Mouse (Mus musculus) cerebellum, adult 8-10 months (tissue): Measurements from ENCODE around the gene Mtmr11.
A peak's percentile ranks its signal among the peaks of the same experiment; 100 is the strongest.

Experiments used
- DNase-seq: peaks from one replicate; pipeline ENCODE4 v3.0.0; 2022

Mtmr11 gene

DNA sequence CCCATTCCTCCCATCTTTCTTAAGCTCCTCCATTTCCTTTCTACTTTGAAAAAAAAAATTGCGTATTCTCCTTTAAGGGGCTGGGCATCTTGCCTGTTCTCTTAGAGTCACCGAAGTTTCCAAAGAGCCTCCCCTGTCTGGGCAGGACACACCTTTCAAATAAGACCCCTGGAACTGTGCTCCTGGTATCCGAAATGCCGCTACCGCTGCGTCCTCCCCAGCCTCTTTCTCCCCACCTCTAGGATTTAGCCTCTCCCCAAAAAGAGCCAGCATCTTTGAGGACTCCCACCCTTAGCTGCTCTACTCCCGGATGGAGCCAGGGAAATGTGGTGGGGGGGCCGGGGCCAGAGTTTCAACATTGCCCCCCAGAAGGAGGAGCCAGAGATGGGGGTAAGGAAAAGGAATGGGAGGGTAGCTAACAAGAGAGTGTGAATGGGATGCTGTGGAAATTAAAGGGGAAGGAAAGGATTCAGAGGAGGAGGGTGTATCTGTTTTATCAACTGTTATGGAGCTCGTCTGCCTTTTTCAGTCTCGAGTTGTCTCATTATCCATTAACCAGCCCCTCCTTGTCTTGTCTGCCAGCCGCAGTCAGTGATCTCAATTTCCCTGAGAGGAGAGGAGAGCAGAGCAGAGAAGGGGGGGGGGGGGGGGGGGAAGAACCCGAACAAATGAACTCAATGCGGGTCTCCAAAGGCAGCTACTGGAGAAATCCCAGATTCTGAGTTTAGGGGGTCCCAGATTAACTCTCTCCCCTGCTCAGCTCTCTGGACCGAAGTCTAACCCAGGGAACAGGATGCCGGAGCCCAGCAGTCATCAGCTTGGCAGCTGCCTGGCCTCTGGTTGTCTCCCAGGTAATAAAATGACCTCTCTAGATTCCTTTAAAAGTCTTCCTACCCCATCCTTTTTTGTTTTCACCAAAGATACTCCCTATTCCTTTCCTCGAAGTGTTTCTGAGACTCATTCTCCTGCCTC, at the start of gene Mtmr11:
TSS of gene Mtmr11 (plus strand) at position 136 of the 972 bp plus-strand sequence.
- DNase-seq, result no peak

DNA sequence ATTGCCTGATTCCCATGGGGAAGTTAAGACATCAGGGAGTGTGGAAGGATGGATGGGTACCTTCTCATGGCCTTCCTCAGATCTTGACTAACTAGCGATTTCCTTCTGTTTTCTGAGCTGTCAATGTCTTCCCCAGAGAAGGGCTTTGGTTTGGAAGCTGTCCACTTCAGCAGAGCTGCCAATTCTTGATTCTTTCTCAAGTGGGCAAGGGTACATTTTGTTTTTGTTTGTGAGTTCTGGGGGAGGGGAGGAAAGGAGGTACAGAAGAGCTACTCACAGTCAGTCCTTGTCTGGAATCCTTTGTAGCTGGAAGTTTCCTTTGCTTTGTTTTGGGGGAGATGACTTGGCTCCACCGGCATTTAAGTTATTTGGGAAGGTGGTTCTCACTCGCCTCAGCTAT, 48.6 kb upstream of the Mtmr11 start:
- no peak for DNase-seq

DNA sequence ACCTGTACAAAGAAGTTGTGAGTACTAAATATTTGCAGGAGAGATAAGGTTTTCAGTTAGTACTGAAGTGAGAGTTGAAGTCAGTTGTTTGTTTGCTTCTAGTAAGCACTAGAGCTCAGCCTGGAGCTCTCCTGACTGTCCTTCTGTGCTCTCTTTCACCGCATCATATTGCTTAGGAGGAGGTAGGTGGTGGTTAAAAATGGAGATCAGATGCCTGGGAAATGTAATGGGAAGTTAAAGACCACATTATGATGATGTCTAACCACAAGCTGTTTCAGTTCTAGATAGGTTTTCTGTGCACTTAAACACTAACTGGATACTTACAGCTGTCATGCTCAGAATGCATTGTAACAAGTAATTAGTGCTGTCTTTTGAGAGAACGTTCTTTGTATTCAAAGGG, 43.7 kb upstream of the Mtmr11 start:
- DNase-seq, result no peak

DNA sequence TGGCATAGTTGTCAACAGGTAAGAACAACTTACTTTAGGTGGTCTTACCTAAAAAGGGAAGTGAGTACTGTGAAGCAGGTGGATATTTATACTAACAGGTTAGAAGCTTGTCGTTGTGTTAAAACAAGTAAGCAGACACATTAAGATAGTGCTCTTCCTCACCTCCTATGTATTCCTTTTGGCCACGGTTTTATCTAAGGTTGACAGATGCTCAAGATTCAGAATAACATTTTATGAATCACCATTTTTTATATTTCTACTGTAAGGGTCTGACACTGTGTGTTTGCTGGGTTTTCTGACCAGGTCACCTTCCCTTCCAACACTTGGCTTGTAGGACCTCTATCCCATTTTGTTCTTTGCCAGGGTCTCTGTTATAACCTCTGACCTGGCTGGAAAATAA, 43.1 kb upstream of the Mtmr11 start:
- DNase-seq, result no peak

DNA sequence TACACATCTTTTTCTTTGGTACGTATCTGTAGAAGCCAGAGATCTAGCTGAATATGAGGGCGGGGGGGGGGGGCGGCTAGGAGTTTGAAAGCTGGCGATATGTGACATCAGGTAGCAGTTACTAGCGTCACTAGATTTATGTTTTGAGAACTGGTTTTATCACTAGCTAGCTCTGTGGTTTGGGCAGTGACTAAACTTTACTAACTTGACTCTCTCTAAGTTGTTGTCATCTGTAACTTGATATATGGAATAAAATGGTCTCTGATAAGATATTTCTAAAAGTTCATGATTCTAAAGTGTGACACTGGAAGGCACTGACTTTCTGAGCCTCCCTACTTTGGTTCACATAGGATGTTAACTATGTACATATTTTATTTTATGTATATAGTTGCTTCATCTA, 37.6 kb upstream of the Mtmr11 start:
- DNase-seq, result no peak

DNA sequence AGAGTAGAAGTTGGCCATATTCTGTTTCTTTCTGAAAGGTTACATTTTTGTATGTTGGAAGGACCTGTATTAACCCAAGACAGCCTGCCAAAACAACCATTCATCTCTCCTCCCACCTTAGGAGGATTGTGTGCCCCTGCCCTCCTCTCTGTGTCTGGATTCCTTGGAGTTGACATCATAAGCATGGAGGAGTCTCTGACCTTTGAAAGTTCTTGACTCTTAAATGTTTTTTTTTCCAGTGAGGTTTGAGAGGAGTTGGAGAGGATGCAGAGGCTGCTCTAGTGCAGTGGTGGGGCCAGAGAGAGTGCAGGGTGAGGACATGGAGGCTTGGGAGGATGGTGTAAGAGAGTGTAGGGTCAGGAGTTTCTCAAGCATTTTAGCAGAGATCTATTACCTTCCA, 33.7 kb upstream of the Mtmr11 start:
- no peak for DNase-seq

DNA sequence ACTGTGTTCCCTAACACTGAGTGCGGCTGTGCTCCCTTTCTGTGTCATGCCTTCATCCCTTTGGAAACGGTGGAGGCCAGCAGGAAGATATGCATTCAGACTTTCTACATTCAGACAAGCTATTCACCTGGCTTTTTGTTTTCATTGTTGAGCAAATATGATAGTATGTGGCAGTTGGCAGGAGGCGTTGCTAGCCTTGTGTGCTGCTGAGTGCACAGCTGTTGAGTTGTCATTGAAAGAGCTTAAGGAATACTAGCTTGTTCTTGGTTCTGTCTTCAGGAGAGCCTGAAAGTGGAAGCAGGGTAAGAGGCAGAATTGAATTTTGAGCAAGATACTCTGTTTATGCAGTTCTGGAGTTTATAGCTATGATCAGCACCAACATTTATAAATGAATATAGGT, 29.3 kb upstream of the Mtmr11 start:
- no peak for DNase-seq

DNA sequence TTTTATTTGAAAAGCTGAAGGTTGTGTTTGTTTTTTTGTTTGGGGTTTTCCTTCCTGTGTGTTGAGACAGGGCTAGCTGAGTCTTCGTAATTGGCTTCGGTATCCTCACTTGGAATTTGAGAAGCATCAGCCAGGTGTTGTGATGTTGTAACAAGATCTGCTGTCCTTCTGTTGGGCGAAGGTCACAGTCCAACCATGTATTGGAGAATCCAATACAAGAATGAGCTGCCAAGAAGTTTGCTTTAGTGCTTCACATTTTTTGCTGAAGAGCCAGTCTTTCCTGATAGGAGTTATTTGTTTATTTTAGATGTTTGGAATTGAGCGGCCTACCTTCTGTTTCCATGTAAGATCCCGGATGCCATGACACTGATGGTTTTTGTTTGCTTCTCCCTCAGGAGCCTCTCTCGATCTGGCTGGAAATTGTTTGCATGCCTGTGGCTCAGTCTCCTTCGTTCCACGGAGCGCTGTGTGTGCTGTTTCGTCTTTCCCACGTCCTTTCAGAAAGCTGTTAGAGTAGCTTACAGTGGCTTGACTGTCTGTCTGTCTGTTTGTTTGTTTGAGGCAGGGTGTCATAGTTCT, 28.4 kb upstream of the Mtmr11 start:
- DNase-seq, result no peak

DNA sequence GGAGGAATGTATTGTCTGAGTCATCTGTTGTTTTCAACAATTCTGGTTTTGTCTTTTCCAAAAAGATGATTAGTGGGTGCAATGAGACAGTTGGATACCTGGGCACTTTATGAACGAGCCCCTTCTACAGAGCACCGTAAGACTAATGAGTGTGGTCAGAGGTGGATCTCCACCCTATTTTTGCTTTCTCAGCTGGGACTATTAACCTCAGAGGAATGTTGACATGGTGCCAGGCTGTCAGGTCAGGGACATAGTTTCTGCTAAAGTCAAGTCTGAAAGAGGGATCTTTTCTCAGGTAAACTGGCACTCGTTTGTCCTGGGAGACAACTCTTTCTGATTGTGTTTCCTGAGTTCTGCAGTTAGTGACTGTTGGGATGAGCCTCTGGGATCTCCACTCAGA, 26.8 kb upstream of the Mtmr11 start:
- DNase-seq, result no peak

DNA sequence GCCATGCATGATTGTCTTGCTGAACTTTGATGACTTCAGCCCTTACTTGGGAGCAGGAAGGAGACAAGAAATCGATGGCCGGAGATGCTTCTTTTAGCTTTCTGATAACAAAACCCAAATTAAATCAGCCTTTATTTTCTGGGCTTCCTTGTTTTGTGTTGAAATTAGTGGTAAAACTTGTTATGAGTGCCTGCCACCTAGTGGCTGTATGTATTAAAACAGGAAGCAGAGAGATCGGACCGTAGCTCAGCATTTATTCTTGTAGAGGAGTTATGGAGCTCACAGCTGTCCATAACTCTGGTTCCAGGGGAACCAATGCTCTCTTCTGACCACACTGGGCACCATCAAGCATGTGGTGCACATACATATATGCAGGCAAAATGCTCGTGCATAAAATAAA, 13.9 kb upstream of the Mtmr11 start:
- peak; percentile 61 for DNase-seq

DNA sequence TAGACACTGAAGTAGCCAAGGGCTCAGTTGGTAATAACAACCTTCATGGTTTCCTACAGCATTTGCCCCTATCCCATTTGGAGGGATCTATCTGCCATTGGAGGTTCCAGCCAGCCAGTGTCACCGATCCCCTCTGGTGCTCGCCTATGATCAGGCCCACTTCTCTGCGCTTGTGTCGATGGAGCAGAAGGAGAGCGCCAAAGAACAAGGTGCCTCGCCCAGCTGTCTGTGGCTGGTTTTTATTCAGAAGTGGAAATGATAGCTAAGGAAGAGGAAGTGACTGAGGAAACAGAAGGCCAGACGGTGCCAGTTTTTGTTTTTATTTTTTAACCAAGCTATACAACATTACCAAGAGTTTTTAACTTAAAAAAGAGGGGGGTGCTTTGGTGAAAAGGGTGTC, 10.0 kb upstream of the Mtmr11 start:
- DNase-seq, result no peak

DNA sequence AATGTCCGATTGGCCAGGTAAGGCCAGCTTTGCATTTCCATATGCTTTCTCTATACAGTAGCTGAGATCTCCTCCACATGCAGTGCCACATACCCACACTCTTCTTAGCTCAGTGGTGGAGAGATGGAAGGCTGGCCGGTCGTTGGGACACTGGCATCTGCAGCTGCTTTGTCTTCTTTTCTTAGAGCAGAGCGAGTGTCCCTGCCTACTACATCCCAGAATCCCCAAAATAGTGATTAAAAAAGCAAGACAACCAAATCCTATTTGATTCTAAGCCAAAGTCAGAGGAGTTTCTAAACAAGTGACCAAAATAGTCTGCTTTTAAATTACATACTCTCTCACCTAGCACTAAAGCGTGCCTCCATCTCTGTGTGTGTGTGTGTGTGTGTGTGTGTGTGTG, 9.2 kb upstream of the Mtmr11 start:
- DNase-seq, result no peak

DNA sequence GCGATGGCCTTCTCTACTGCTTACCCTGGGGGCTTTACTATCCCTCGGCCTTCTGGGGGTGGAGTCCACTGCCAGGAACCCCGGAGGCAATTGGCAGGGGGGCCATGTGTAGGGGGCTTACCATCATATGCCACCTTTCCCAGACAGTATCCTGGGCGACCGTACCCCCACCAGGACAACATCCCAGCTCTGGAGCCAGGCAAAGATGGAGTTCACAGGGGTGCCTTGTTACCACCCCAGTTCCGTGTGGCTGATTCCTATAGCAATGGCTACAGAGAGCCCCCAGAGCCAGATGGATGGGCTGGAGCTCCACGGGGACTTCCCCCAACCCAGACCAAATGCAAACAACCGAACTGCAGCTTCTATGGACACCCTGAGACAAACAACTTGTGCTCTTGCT, 6.3 kb upstream of the Mtmr11 start:
- DNase-seq, result no peak

DNA sequence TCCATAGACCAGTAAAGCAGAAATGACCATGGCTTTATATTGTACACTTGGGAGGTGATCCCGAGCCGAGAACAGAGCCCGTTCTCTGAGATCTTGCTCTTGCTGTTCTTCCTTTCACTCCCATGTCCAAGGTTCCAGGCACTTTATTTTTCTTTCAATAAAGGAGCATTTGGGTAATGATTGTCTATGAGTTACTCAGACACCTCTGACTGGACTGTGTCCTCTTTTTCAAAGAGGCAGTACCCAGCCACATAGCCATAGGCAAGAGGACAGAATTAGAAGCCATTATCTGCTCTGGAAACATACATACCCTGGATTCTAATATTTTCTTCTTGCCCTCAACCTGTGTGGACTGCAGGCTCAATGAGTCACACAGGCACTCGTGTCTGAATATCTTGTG, 2.0 kb upstream of the Mtmr11 start:
- DNase-seq, result no peak

DNA sequence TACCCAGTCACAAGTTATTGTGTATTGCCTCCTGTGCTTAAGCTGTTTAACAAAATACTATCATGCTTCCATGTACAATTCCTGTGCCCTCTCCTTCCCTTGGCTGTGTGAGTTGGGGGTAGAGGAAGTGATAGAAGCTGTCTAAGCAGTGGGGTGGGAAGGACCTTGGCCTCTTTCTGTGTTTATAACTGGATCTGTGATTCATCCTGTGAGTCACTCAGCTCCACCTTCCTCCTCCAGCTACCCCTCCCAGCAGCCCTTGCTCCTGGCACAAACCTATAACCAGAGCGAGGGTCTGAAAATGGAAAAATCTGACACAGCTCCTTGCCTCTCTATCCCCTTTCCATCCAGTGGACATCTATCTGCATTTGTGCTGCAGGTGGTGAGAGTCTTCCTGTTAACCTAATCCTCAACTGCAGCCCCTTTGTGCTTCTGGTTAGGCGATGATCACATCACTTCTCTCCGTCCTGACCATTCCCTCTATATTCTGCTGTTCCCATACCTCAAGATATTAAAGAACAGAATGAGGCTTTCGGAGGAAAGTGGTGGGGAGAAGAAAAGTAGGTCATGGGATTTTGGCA, 1.5 kb upstream of the Mtmr11 start:
- DNase-seq, result no peak

DNA sequence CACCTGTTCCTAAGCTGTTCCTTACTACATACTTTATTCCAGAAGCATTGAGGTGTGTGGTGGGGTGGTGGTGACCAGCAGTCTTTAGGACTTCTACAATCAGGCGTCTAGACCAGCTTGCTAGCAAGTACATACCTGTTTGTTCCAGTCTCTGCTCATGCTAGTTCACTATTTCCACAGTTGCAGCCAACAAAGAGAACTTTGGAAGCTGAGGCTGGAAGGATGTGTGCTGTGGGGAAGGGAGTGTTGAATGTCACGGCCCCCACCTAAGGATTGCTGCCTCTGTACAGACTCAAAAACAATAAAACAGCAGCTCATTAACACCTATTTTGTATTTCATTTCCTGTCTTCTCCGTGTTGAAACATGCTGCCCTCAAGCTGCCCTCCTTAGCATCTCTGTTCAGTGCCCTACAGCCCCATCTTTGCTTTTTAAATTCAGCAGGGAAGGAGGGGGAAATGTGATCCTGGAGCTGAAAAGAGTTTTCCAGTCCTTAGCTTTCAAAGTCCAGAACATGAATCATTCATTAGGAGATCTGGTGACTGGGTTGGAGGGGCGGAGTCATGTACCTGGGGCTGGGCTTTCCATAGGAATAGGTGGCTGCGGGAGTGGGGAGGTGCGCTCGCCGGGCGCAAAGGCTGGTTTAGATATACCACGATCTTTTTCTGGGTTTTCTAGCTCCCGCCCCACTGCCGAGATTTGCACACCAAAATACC, 844 bp upstream of the Mtmr11 start:
- DNase-seq, result peak; percentile 72

DNA sequence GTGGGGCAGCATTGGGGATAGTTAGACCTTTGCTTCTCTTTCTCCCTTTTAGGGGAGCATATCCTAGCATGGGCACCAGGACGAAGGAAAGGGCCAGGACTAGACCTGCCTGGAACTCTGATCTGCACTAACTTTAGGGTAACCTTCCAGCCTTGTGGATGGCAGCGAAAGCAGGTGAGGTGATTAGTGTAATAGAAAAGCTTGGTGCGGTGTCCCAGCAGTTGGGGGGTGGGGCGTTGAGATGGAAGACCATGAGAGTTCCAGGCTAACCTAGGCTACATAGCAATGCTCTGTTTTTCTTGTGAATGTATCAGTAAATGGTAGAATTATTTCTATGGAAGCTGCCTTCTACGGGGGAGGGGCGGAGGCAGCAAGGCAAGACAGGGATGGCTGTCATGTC, 1.2 kb downstream of the Mtmr11 start:
- no peak for DNase-seq

DNA sequence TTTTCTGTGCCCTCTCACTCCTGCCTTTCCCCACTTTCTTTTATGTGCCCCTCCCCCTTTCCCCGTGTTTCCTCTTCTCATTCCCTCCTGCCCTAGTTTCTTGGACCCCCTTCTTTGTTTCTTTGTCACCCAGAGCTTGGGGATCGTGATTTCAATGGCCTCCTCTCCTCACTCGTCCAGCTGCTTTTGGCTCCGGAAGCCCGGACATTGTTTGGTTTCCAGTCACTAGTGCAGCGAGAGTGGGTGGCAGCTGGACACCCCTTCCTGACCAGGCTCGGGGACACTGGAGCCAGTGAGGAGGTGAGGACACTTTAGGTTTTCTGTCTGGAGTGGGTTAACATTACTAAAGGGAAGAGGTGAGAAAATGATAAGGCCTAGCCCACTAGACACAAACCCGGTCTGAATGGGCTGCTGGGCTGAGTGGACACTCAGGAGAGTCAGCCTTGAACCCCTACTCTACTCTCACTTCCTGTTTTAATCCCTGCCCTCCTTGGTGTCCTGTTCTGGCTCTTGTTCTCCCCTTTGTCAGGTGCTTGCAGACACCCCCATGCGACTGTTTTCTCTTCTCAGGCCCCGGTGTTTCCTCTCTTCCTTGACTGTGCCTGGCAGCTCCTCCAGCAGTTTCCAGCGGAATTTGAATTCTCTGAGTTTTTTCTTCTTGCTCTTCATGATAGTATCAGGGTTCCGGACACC, 6.8 kb downstream of the Mtmr11 start:
- no peak for DNase-seq

DNA sequence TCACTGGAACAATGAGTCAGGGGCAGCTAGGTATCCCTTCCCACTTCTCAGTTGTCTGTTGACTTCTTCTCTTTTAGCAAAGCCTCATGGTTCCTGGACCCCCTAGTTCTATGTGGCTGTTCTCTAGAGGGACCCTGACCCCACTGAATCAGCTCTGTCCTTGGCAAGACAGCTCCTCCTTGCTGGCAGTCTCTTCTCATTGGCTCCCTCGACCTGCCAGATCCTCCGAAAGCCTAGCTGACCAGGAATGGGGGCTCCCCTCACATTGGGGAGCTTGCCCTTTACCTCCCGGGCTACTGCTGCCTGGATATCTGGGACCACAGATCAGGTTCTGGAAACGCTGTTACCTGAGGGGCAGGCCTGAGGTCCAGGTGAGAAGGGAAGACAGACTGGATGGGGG, 8.5 kb downstream of the Mtmr11 start:
- DNase-seq, result no peak

DNA sequence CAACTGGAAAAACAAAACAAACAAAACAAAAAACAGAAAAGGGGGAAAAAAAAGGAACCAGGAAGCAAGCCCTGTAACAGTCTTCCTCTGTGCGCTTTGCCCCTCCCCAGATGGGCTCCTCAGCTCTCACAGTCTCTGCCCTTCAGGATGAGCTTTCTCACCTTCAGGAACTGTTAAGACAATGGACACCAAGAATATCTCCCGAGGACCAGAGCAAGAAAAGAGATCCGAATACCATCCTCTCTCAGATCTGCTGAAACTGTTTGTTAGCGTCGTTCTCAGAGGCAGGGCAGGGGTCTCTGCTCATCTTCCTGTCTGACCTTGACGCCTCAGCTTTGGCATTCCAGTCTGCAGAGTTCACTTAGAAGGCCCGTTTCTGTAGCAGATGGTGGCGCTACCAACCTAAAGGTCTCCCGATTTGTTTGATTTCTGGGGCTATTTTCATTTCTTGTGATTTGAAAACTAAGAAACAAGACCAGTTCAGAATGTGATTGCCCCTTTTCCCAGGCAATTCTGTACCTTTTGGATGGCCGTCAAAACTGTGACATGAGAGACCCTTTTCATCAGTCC, 9.3 kb downstream of the Mtmr11 start:
- DNase-seq, result no peak

DNA sequence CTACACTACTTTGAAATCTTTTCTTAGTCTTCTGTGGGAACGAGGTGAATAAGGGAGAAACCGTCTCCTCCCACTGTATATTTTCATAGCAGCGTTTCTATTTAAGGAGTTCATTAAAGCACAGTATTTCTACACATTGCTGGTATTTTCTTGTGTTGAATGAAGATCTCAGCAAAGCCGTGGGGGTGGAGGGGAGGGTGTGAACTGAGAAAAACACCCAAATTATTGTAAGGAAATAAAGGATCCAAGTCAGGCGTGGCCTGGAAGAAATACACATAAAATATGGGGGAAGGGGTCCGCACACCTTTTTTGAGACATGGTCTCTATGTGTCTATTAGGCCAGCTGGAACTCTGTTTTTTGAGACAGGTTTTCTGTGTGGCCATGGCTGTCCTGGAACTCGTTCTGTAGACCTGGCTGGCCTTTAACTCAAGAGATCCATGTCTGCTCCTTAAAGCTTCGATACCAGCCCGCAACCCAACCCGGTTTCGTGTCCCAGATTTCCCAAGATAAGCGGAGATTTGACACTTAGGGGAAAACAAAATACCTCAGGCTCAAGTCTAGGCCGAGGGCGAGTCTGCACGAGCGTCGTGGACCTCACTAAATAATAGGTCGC, 9.9 kb downstream of the Mtmr11 start:
- DNase-seq, result peak; percentile 44
